Mouse (Mus musculus): ENCODE results near the gene Ppp1r3a. TPM values are rescaled to one million over a fixed set of nuclear protein-coding genes. Genes with fewer than 3 reads are reported as not detected.

Gene Ppp1r3a
- total RNA-seq (2023): not detected

DNA sequence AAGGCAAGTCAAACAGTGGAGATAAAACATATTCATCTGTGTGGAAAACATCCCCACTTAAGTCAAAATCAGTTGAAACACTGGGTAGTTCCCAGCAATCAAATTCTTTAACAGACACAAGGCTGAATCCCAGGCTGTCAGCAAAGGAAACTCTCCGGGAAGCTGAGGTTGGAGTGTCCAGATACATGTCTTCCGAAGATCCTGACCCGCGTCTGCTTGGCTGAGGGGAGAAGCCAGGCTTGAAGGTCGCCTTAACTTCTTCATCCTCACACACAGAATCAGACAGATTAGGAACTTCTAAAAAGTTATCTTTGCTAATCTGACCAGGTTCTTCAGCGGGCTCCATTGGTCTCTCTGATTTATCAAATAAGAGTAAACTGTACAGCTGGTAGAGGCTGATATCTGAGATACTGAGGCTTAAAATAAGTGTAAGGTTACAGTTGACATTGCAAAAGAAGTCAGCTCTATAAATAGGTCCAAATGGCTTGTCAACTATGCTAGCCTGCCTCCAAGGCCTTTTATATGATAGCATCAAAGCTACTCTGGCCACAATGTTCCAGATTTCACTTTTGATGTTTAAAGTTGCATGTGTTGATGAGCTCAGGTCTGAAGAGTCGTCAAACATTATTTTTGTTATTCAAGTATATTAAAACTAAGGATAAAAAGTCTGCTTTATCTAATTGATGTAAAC lies at the start of gene Ppp1r3a:
Gene Ppp1r3a, minus strand, starts transcription at position 374 of the 691 bp plus-strand sequence.

Other genes starting within 250 kb of the Ppp1r3a start
- not detected for gene Foxp2, start 146.1 kb upstream of the Ppp1r3a start, total RNA-seq (2023)

Measured in CD4-positive naive resting alpha-beta T cell, adult 57 days (primary cell).